Mouse (Mus musculus): ENCODE results near the gene Tmem265. TPM values are rescaled to one million over a fixed set of nuclear protein-coding genes. Genes with fewer than 3 reads are reported as not detected.
A peak's percentile ranks its signal among the peaks of the same experiment; 100 is the strongest.

Tmem265 gene
- polyA plus RNA-seq (2015; fragmentation: Nextera tagmentation; extraction: Ambion mirVana) = 5.5 and 5.6 TPM in 2 replicates

DNA sequence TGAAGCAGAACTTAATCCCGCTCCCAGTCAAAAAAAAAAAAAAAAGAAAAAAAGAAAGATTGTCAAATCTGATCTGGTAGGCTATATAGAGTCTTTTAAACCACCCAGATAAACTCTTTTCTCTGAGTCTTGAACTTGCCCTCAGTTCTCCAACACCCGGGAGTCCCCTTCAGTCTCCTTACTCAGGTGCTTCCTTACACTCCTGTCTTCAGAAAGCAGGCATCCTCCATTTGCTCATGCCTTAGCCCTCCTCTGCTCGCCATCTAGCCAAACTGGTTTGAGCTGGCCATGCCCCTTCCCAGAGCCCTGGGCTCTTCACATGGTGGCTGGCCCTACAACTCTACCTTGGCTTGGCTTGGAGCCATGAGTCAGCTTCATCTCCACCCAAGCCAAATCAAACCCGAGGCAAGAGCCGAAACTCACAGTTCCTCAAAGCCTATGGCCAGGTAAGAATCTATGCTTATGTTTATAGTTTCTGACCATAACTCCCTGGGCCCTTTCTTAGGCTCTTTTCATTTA is at the start of gene Tmem265:
Tmem265 (plus strand) TSS at position 51 of the 519 bp plus-strand sequence.
- Histone ChIP-seq H3K4me1 (replicated peaks) (no peaks in the 10 kb centered on the region), H3K4me2 (replicated peaks) (no peak within 1 kb of the TSS), H3K27ac (no peak within 1 kb of the TSS), H3K9me3 (no peaks in the 10 kb centered on the region), H3K36me3 (peaks cover 42% of the 10 kb centered on the region), H3K9ac (no peak within 1 kb of the TSS), H3K4me3 (replicated peaks) (no peak within 1 kb of the TSS), H3K27me3 (replicated peaks) (no peaks in the 10 kb centered on the region)
- 91% methylated on average over 5 of the region's 5 CpGs for WGBS
- no peak for ATAC-seq

DNA sequence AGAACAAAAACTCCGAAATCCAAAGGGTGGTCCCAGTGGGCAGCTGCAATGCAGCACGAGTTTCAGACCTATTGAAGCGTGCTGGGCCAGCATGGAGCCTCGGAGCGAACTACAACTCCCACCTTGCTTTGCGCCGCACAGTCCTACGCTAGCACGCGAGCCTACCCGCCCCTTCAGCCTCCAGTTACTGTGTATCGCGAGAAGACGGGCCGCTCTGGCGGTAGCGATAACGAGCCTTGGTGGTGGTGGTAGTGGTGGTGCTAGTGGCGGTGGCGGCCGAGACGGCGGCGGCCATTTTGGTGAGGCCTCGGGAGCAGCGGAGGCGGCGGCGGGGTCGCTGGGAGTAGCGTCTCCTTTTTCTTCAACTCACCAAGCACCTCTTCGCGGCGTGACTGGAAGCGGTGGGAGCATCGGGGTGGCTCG is 49.4 kb upstream of the Tmem265 start, which contains the start of gene Srcap:
Srcap (plus strand) TSS at position 176 of the 423 bp plus-strand sequence.
- Histone ChIP-seq H3K9me3 (no peaks in the 10 kb centered on the region), H3K27ac (peak within 1 kb of the TSS; percentile 96), H3K4me1 (replicated peaks) (peaks cover 8% of the 10 kb centered on the region; the same call in 1 of the 2 replicates), H3K4me2 (replicated peaks) (peak within 1 kb of the TSS; percentile 61), H3K9ac (peak within 1 kb of the TSS; percentile 92), H3K4me3 (replicated peaks) (peak within 1 kb of the TSS; percentile 74), H3K27me3 (replicated peaks) (no peaks in the 10 kb centered on the region), H3K36me3 (peaks cover 10% of the 10 kb centered on the region; the same call in 1 of the 2 replicates)
- WGBS = under 1% methylated on average over 37 of the region's 37 CpGs
- peak; percentile 96 for ATAC-seq

DNA sequence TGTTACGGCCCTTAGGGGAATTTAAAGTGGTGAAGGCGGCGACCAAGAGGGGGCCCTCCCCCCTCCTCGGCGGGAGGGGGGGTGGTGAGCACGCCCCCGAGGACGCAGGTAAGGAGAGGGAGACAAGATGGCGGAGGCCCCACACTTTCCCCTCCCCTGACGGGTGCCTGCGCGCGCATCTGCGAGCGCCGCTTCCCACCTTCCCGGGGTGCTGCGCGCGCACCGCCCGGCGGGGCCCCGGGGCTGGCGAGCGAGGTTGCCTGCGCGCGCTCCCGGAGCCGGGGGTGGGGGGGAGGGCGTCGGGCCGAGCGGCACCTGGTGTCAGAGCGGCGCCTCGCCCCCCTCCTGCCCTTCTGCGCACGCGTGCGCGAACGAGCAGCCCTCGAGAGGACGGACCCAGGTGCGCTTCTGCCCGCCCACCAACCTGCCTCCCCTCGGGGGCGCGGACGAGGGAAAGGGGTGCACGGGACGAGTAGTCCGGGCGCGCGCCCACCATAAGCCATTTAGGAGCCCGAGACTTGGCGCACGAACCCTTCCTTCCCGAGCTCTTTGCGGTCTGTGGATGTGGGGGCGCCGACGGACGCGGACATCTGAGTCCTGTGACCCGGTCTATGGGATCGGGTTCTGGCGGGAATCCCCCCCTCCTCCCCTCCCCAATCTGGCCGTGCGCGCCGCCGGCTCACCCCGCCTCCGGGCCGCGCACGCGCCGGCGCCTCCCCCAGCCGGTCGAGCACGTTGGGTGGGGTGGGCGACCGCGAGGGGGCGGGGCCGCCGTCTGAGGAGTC is 48.8 kb upstream of the Tmem265 start:
- Histone ChIP-seq H3K4me1 (replicated peaks) (peaks cover 8% of the 10 kb centered on the region; the same call in 1 of the 2 replicates), H3K4me2 (replicated peaks) (peak overlapping the region; percentile 61), H3K4me3 (replicated peaks) (peak overlapping the region; percentile 74), H3K36me3 (peaks cover 14% of the 10 kb centered on the region; the same call in 1 of the 2 replicates), H3K27me3 (replicated peaks) (no peaks in the 10 kb centered on the region), H3K9me3 (no peaks in the 10 kb centered on the region), H3K9ac (peak overlapping the region; percentile 92), H3K27ac (peak overlapping the region; percentile 96)
- peak; percentile 90 for ATAC-seq
- WGBS = under 1% methylated on average over 76 of the region's 93 CpGs

DNA sequence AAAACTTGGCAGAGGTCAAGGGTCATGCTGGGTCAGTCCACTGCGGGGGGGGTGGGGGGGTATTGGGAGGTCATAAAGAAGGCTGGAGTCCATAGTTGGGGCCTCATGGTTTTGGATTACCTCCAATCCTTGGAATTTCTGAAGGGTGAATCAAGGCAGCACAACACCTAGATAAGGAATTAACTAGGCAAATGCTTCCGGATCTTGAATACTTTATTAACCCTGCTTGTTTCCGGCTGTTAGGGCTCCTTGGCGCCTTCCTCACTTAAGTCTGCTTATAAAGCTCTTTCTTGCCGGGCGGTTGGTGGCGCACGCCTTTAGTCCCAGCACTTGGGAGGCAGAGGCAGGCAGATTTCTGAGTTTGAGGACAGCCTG is 48.2 kb upstream of the Tmem265 start:
- H3K4me2 ChIP-seq (replicated peaks) = peak overlapping the region; percentile 61
- 20% methylated on average over 8 of the region's 8 CpGs for WGBS
- peaks cover 8% of the 10 kb centered on the region; the same call in 1 of the 2 replicates for H3K4me1 ChIP-seq (replicated peaks)
- peaks cover 15% of the 10 kb centered on the region; the same call in 1 of the 2 replicates for H3K36me3 ChIP-seq
- H3K9me3 ChIP-seq = no peaks in the 10 kb centered on the region
- H3K27me3 ChIP-seq (replicated peaks) = no peaks in the 10 kb centered on the region
- peak; percentile 44; the same call in 1 of the 2 replicates for ATAC-seq
- H3K27ac ChIP-seq = peak overlapping the region; percentile 96
- H3K9ac ChIP-seq = peak overlapping the region; percentile 92; the same call in 1 of the 2 replicates
- peak overlapping the region; percentile 74 for H3K4me3 ChIP-seq (replicated peaks)

DNA sequence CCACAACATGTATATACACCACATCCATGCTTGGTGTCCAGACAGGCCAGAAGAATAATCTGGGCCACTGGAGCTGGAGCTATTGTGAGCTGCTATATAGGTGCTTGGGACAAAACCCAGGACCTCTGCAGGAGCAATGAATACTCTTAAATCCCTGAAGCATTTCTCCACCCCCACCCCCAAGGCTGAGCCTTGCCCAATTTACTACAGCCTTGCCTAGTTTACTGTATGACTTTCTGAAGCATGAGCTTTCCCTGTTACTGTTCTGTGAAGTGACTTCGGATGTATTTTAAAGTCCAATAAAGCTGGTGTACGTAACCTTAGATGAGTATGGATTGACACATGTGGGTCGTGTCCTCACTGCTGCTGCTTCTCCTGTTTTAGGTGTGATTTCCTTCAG is 47.4 kb upstream of the Tmem265 start:
- Histone ChIP-seq H3K4me1 (replicated peaks) (peaks cover 8% of the 10 kb centered on the region; the same call in 1 of the 2 replicates), H3K9ac (no peak overlapping the region), H3K9me3 (no peaks in the 10 kb centered on the region), H3K27me3 (replicated peaks) (no peaks in the 10 kb centered on the region), H3K4me3 (replicated peaks) (peak overlapping the region; percentile 74), H3K36me3 (peaks cover 15% of the 10 kb centered on the region; the same call in 1 of the 2 replicates), H3K27ac (peak overlapping the region; percentile 96; the same call in 1 of the 2 replicates), H3K4me2 (replicated peaks) (peak overlapping the region; percentile 61)
- no peak for ATAC-seq
- 64% methylated on average over 3 of the region's 3 CpGs for WGBS

DNA sequence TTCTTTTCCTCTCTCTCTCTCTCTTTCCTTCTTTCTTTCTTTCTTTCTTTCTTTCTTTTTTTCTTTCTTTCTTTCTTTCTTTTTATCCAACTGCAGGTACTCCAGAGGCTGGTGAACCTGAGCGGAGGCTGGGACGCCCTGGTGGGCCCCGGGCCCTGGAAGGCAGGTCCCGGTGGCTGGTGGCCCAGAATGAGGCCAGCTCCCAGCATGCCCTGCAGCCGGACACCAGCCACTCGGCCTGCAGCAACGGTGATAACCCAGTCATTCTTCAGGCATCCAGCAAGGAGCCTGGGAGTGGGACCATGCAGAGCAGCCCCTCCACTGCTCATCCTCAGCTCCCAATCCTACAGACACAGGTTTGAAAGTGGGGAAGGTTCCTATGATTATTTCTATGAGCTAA is 45.3 kb upstream of the Tmem265 start:
- peaks cover 8% of the 10 kb centered on the region; the same call in 1 of the 2 replicates for H3K4me1 ChIP-seq (replicated peaks)
- H3K4me2 ChIP-seq (replicated peaks) = no peak overlapping the region
- no peak overlapping the region for H3K4me3 ChIP-seq (replicated peaks)
- WGBS = 87% methylated on average over 7 of the region's 7 CpGs
- H3K9ac ChIP-seq = no peak overlapping the region
- H3K9me3 ChIP-seq = no peaks in the 10 kb centered on the region
- peaks cover 19% of the 10 kb centered on the region for H3K36me3 ChIP-seq
- no peak for ATAC-seq
- H3K27ac ChIP-seq = no peak overlapping the region
- H3K27me3 ChIP-seq (replicated peaks) = no peaks in the 10 kb centered on the region

DNA sequence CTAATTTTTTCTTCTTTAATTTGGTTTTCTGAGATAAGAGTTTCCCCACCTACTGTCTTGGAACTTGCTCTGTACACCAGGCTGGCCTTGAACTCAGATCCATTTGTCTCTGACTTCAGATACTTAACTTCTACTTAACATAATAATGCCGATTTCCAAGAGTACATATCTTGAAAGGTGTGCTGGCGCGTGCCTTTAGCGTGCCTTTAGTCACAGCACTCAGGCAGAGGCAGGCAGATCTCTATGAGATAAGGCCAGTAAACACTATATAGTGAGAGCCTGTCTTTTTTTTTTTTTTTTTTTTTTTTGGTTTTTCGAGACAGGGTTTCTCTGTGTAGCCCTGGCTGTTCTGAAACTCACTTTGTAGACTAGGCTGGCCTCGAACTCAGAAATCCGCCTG is 44.8 kb upstream of the Tmem265 start:
- H3K27me3 ChIP-seq (replicated peaks) = no peaks in the 10 kb centered on the region
- no peak overlapping the region for H3K4me2 ChIP-seq (replicated peaks)
- no peak for ATAC-seq
- peaks cover 21% of the 10 kb centered on the region for H3K36me3 ChIP-seq
- H3K9me3 ChIP-seq = no peaks in the 10 kb centered on the region
- H3K4me1 ChIP-seq (replicated peaks) = peaks cover 8% of the 10 kb centered on the region; the same call in 1 of the 2 replicates
- no peak overlapping the region for H3K9ac ChIP-seq
- no peak overlapping the region for H3K27ac ChIP-seq
- H3K4me3 ChIP-seq (replicated peaks) = no peak overlapping the region
- WGBS = 95% methylated on average over 7 of the region's 7 CpGs

DNA sequence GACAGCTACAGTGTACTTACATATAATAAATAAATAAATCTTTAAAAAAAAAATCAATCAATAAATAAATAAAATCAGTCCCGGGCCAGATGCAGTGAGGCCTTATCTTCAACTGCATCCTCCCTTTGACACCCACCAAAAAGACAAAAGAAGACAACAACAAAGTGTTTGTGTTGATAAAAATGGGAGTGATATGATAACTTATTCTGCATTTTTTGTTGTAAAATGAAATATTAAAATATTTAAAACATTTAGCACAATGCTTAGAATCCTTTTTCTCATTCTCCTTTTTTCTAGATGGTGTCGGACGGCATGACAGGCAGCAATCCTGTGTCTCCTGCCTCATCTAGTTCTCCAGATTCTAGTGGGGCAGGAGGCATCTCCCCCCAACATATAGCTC is 41.9 kb upstream of the Tmem265 start, which contains the start of gene Gm42715:
Gm42715 (plus strand) TSS at position 301 of the 400 bp plus-strand sequence.
- Histone ChIP-seq H3K4me2 (replicated peaks) (no peak within 1 kb of the TSS), H3K27ac (no peak within 1 kb of the TSS), H3K9ac (no peak within 1 kb of the TSS), H3K36me3 (peaks cover 38% of the 10 kb centered on the region), H3K27me3 (replicated peaks) (no peaks in the 10 kb centered on the region), H3K4me1 (replicated peaks) (no peaks in the 10 kb centered on the region), H3K4me3 (replicated peaks) (no peak within 1 kb of the TSS), H3K9me3 (no peaks in the 10 kb centered on the region)
- no peak for ATAC-seq
- WGBS = 94% methylated on average over 3 of the region's 3 CpGs

DNA sequence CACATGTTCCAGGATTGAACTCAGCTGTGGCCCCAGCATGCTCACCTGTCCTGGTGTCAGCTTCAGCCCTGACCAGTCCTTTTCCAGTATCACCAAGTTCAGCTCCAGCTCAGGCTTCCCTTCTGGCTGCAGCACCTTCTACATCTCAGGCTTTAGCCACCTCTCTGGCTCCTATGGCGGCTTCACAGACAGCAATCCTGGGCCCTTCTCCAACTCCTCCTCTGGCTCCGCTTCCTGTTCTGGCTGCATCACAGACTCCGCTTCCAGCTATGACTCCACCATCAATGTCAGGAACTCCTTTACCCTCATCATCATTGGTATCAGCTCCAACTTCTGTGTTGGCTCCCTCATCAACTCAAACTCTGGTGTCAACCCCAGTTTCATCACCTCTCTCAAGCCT is 19.5 kb upstream of the Tmem265 start:
- Histone ChIP-seq H3K4me3 (replicated peaks) (no peak overlapping the region), H3K4me1 (replicated peaks) (no peaks in the 10 kb centered on the region), H3K36me3 (peaks cover 60% of the 10 kb centered on the region), H3K9me3 (no peaks in the 10 kb centered on the region), H3K27ac (no peak overlapping the region), H3K9ac (no peak overlapping the region), H3K4me2 (replicated peaks) (no peak overlapping the region), H3K27me3 (replicated peaks) (no peaks in the 10 kb centered on the region)
- ATAC-seq = no peak
- 96% methylated on average over 3 of the region's 3 CpGs for WGBS

DNA sequence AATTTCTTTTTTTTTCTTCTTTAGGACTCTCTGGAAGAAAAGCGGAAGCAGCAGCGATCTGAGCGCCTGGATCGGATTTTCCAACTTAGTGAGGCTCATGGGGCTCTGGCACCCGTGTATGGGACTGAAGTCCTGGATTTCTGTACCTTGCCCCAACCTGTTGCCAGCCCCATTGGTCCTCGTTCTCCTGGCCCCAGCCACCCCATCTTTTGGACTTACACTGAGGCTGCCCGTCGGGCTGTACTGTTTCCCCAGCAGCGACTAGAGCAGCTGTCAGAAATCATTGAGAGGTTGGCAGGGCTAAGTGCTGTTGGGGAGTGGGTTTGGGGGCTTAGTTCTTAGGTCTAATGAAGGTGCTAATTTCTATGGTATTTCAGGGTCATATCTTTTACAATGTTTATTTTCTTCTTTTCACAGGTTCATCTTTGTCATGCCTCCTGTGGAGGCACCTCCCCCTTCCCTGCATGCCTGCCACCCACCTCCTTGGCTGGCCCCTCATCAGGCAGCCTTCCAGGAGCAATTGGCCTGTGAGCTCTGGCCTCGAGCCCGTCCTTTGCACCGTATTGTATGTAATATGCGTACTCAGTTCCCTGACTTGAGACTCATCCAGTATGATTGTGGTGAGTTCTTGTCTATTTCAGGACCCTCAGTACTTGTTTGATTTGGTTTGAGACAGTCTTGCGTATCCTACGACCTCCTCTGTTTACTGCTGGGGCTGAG is 11.9 kb upstream of the Tmem265 start:
- 88% methylated on average over 15 of the region's 15 CpGs for WGBS
- H3K9ac ChIP-seq = no peak overlapping the region

DNA sequence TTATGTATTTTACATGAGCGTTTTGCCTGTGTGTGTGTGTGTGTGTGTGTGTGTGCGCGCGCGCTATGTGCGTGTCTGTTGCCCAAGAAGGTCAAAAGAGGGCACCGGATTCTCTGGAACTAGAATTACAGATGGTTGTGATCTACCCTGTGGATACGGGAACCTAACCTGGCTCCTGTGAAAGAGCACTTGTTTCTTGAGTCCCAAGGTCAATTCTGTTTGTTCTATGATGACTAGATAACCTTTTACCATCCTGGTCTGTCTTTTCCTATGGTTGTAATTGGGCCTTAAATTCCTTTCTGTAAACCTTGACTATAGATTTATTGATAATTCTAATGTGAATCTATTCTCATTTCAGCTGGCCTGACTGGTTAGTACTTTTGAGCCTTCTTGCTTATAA is 9.6 kb upstream of the Tmem265 start:
- no peaks in the 10 kb centered on the region for H3K9me3 ChIP-seq
- H3K4me2 ChIP-seq (replicated peaks) = no peak overlapping the region
- no peak overlapping the region for H3K27ac ChIP-seq
- 91% methylated on average over 8 of the region's 8 CpGs for WGBS
- no peak for ATAC-seq
- no peak overlapping the region for H3K4me3 ChIP-seq (replicated peaks)
- H3K27me3 ChIP-seq (replicated peaks) = no peaks in the 10 kb centered on the region
- no peak overlapping the region for H3K9ac ChIP-seq
- no peaks in the 10 kb centered on the region for H3K4me1 ChIP-seq (replicated peaks)
- H3K36me3 ChIP-seq = peaks cover 50% of the 10 kb centered on the region

More for the DNA sequence above, 11.9 kb upstream of the Tmem265 start:
- Histone ChIP-seq H3K27me3 (replicated peaks) (no peaks in the 10 kb centered on the region), H3K36me3 (peaks cover 45% of the 10 kb centered on the region), H3K4me2 (replicated peaks) (no peak overlapping the region), H3K4me3 (replicated peaks) (no peak overlapping the region), H3K4me1 (replicated peaks) (no peaks in the 10 kb centered on the region), H3K9me3 (no peaks in the 10 kb centered on the region), H3K27ac (no peak overlapping the region)
- ATAC-seq = no peak

DNA sequence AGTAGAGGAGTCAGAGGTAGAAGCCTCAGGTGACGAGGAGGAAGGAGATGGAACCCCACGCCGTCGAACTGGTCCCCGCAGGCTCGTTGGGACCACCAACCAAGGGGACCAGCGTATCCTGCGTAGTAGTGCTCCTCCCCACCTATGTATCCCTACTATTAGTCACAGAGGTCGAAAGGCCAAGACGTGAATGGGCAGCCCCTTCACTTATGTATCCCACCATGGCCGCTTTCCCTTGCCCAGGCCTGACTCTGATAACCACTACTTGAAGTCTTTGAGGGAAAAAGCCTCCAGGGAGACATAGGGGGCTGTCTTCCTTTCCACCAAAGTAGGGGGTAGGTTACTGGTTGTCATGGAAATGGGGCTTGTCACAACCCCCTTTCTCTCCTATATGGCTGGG is 610 bp upstream of the Tmem265 start:
- Histone ChIP-seq H3K4me3 (replicated peaks) (no peak overlapping the region), H3K36me3 (peaks cover 44% of the 10 kb centered on the region), H3K27me3 (replicated peaks) (no peaks in the 10 kb centered on the region), H3K4me1 (replicated peaks) (no peaks in the 10 kb centered on the region), H3K27ac (no peak overlapping the region), H3K9ac (no peak overlapping the region), H3K9me3 (no peaks in the 10 kb centered on the region), H3K4me2 (replicated peaks) (no peak overlapping the region)
- ATAC-seq = 0 out of 2 replicates have a peak, but pooled peaks have one; percentile 17
- WGBS = 92% methylated on average over 11 of the region's 11 CpGs

Data from intestine, embryonic 15.5 days (tissue).